Mouse (Mus musculus) heart, embryonic 12.5 days (tissue): ENCODE results near the gene Esyt3. TPM values are rescaled to one million over a fixed set of nuclear protein-coding genes. Genes with fewer than 3 reads are reported as not detected.

Experiments used
- ATAC-seq: fragments of 200-750 bp; cut with Nextera tagmentation; 2 replicates; pipeline ENCODE4 v1.8.0; 2017; ENCODE audit warnings: moderate TSS enrichment, moderate library complexity; ENCODE audit not compliant: insufficient number of reproducible peaks, low FRiP score
- H3K27ac ChIP-seq: fragments of 300-500 bp; sonication (generic); 2 replicates; pipeline ENCODE4 v1.5.1; 2016; ENCODE audit warnings: mild to moderate bottlenecking, moderate library complexity; ENCODE audit not compliant: poor library complexity, severe bottlenecking
- H3K27me3 ChIP-seq: fragments of 300-500 bp; sonication (generic); replicated peaks from 2 replicates; pipeline ENCODE4 v1.6.1; 2016; ENCODE audit warnings: mild to moderate bottlenecking, moderate library complexity
- H3K36me3 ChIP-seq: fragments of 300-500 bp; sonication (generic); 2 replicates; pipeline ENCODE4 v1.6.1; 2016; ENCODE audit warnings: mild to moderate bottlenecking, moderate library complexity
- H3K4me1 ChIP-seq: fragments of 300-500 bp; sonication (generic); replicated peaks from 2 replicates; pipeline ENCODE4 v1.6.1; 2016; ENCODE audit warnings: mild to moderate bottlenecking
- H3K4me2 ChIP-seq: fragments of 300-500 bp; sonication (generic); 2 replicates; pipeline ENCODE4 v1.6.1; 2016; ENCODE audit warnings: mild to moderate bottlenecking, moderate library complexity
- H3K4me3 ChIP-seq: fragments of 300-500 bp; sonication (generic); 2 replicates; pipeline ENCODE4 v1.5.1; 2016; ENCODE audit warnings: mild to moderate bottlenecking
- H3K9ac ChIP-seq: fragments of 300-500 bp; sonication (generic); 2 replicates; pipeline ENCODE4 v1.6.1; 2016; ENCODE audit warnings: mild to moderate bottlenecking, moderate library complexity
- H3K9me3 ChIP-seq: fragments of 300-500 bp; sonication (generic); replicated peaks from 2 replicates; pipeline ENCODE4 v1.6.1; 2016; ENCODE audit warnings: mild to moderate bottlenecking, moderate library complexity
- WGBS: fragments of 180-500 bp; shearing (Covaris S2); methylation state at CpG from one replicate; pipeline ENCODE4 v1.1.7; 2016; 5-methylcytosine and 5-hydroxymethylcytosine counted together
- polyA plus RNA-seq: library from polyadenylated mRNA; unstranded; fragments of >200 nt; fragmentation: Nextera tagmentation; extraction: Ambion mirVana; gene quantifications from 2 replicates; pipeline ENCODE4 v1.2.1, GENCODE M21; 2016

Gene Esyt3
- polyA plus RNA-seq, 1 experiment from 2014 or later, result 0.23 TPM

DNA sequence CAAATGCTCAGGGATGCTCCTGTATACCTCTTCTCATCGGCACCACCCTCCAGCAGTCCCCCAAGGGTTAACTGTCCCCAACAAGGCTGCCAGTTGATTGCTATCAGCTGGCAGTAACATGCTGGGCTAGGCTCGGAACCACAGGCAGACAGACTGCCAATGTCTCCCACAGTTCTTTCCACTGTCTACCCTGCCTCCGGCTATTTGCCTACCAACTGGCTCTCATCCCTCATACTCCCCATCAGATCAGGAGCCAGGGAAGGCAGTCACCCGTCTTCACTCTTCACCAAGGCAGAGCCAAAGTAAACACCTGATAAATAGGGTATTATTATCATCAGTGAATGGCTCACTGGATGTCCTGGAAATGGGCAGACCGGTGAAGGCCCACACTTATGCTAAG lies 3.6 kb downstream of the Esyt3 start:
- Histone ChIP-seq H3K9me3 (no peaks in the 10 kb centered on the region), H3K27me3 (peaks cover 57% of the 10 kb centered on the region), H3K36me3 (no peaks in the 10 kb centered on the region), H3K9ac (no peak overlapping the region), H3K27ac (no peak overlapping the region), H3K4me1 (peaks cover 14% of the 10 kb centered on the region), H3K4me3 (no peak overlapping the region), H3K4me2 (no peak overlapping the region)
- no peak for ATAC-seq
- WGBS, result 49% methylated on average over 5 of the region's 5 CpGs

DNA sequence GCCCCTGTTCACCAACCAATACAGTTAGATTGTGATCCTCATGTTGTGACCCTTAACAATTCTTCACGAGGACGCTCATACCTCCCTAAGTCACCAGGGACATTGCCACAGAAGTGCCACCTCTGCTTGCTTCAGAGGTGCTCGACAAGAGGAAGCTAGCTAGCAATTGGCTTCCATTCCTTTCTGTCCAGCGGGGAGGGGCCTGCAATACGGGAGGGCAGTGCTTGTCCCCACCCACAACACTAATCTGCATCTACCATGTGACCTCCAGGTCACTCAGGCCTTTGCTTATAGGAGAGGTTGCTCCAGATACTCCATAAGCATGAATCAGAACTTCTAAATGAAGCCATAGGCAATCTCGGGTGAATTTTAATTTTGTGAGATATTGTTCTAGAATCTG lies 5.0 kb downstream of the Esyt3 start:
- no peak for ATAC-seq
- H3K27me3 ChIP-seq, result peaks cover 43% of the 10 kb centered on the region
- 56% methylated on average over 6 of the region's 6 CpGs for WGBS
- no peak overlapping the region for H3K4me2 ChIP-seq
- no peak overlapping the region for H3K9ac ChIP-seq
- peaks cover 12% of the 10 kb centered on the region for H3K4me1 ChIP-seq
- no peak overlapping the region for H3K4me3 ChIP-seq
- H3K9me3 ChIP-seq, result no peaks in the 10 kb centered on the region
- no peak overlapping the region for H3K27ac ChIP-seq
- no peaks in the 10 kb centered on the region for H3K36me3 ChIP-seq

DNA sequence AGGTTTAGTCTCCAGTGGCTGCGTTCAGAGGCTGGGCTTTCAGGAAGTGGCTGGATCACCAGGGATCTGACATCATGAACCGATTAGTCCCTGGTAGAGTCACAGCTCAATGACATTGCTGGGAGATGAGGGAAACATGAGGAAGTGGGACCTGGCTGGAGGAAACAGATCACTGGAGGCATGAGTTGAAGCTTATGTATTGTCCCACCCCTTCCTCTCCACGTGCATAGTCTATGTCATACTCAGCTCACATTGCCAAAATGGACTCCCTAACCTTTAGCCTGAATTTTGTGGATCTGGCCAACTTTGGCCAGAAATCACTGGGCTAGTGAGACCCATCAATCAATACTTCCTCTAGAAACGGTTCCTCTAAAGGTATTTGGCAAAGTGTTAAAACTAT lies 5.4 kb downstream of the Esyt3 start:
- no peak for ATAC-seq
- no peaks in the 10 kb centered on the region for H3K9me3 ChIP-seq
- H3K4me2 ChIP-seq, result no peak overlapping the region
- no peak overlapping the region for H3K9ac ChIP-seq
- H3K27me3 ChIP-seq, result peaks cover 39% of the 10 kb centered on the region
- no peak overlapping the region for H3K4me3 ChIP-seq
- peaks cover 7% of the 10 kb centered on the region for H3K4me1 ChIP-seq
- no peak overlapping the region for H3K27ac ChIP-seq
- no peaks in the 10 kb centered on the region for H3K36me3 ChIP-seq
- WGBS, result 61% methylated on average over 4 of the region's 4 CpGs

- 43% methylated on average over 4 of the region's 4 CpGs for WGBS
- Histone ChIP-seq H3K36me3 (no peaks in the 10 kb centered on the region), H3K9me3 (0 out of 2 replicates have a peak, but pooled peaks cover 3% of the 10 kb centered on the region), H3K9ac (no peak overlapping the region), H3K27ac (no peak overlapping the region), H3K4me3 (no peak overlapping the region), H3K4me1 (peaks cover 7% of the 10 kb centered on the region), H3K27me3 (0 out of 2 replicates have a peak, but pooled peaks cover 4% of the 10 kb centered on the region), H3K4me2 (no peak overlapping the region)
- ATAC-seq, result no peak
Measured at GRCm38 (mm10) chr9:99345351-99345792, 13.0 kb downstream of the Esyt3 start.

DNA sequence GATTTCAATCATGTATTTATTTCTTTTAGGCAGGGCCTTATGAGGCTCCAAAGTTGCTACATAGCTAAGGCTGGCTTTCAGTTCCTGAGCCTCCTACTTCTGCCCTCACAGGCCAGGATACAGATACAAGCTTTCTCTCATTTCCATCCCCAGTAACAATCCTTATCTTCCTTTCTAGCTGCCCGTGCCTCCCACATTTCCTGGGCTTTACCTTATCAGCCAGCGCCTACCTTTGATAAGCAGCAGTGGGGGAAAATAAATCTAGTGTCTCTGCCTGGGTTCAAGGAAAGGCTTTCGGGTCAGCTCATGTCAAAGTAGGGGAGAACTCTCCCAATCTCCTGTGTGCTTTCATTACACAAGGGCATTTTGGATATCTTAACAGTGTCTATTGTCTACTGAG lies 16.8 kb downstream of the Esyt3 start:
- Histone ChIP-seq H3K27me3 (peaks cover 4% of the 10 kb centered on the region; the same call in 1 of the 2 replicates), H3K4me1 (peaks cover 13% of the 10 kb centered on the region), H3K36me3 (no peaks in the 10 kb centered on the region), H3K27ac (no peak overlapping the region), H3K9ac (no peak overlapping the region), H3K9me3 (0 out of 2 replicates have a peak, but pooled peaks cover 3% of the 10 kb centered on the region), H3K4me3 (no peak overlapping the region), H3K4me2 (no peak overlapping the region)
- ATAC-seq, result no peak
- 7% methylated on average over 3 of the region's 3 CpGs for WGBS

DNA sequence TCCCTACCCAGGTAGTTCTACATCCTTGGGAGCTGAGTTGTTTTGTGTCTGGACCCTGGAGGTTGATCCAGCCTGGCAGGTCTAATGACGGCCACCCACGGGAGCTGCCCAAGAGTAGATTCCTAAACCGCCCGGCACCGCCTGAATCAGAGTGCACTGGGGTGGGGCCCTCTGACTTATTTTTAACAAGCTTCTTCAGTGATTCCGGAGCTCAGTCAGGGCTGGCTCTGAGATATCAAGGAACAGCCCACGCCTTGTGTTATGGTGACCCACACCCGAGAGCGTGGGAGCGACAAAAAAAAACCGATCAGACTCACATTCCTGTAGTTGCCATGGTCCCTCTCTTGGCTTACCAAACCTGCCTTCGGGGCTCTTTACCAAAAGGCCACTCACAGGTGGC lies 18.2 kb downstream of the Esyt3 start:
- no peaks in the 10 kb centered on the region for H3K36me3 ChIP-seq
- no peak overlapping the region for H3K4me3 ChIP-seq
- 0 out of 2 replicates have a peak, but pooled peaks cover 3% of the 10 kb centered on the region for H3K9me3 ChIP-seq
- no peak overlapping the region for H3K27ac ChIP-seq
- peaks cover 7% of the 10 kb centered on the region; the same call in 1 of the 2 replicates for H3K27me3 ChIP-seq
- no peak for ATAC-seq
- H3K4me1 ChIP-seq, result peaks cover 13% of the 10 kb centered on the region
- WGBS, result 47% methylated on average over 12 of the region's 12 CpGs
- no peak overlapping the region for H3K4me2 ChIP-seq
- H3K9ac ChIP-seq, result no peak overlapping the region

DNA sequence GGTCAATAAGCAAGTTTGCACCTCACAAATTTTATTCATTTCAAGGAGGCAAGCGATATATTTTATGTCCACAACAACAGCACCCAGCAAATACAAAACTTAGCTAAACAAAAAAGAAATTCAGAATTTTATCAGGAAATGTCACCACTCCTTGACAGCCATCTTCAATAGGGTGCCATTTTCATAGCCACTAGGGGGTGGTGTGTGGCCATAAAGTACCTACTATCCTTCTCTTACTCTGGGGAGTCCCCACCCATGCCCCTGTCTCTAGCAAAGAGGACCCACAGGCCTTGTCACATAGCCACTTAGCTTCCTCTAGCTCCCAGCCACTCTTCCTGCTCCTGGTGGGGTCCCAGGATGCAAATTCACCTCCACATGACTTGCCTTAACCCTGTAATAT lies 19.2 kb downstream of the Esyt3 start:
- H3K9me3 ChIP-seq, result 0 out of 2 replicates have a peak, but pooled peaks cover 3% of the 10 kb centered on the region
- peaks cover 5% of the 10 kb centered on the region; the same call in 1 of the 2 replicates for H3K27me3 ChIP-seq
- no peak for ATAC-seq
- H3K36me3 ChIP-seq, result no peaks in the 10 kb centered on the region
- no peak overlapping the region for H3K4me2 ChIP-seq
- H3K9ac ChIP-seq, result no peak overlapping the region
- H3K27ac ChIP-seq, result no peak overlapping the region
- no peak overlapping the region for H3K4me3 ChIP-seq
- WGBS, result 82% methylated on average over 1 of the region's 1 CpGs
- peaks cover 13% of the 10 kb centered on the region for H3K4me1 ChIP-seq

- H3K27me3 ChIP-seq, result peaks cover 3% of the 10 kb centered on the region; the same call in 1 of the 2 replicates
- no peak overlapping the region for H3K4me2 ChIP-seq
- no peak overlapping the region for H3K9ac ChIP-seq
- H3K27ac ChIP-seq, result no peak overlapping the region
- H3K36me3 ChIP-seq, result no peaks in the 10 kb centered on the region
- no peak for ATAC-seq
- peaks cover 13% of the 10 kb centered on the region for H3K4me1 ChIP-seq
- 88% methylated on average over 1 of the region's 1 CpGs for WGBS
- H3K9me3 ChIP-seq, result 0 out of 2 replicates have a peak, but pooled peaks cover 3% of the 10 kb centered on the region
- no peak overlapping the region for H3K4me3 ChIP-seq
Measured at GRCm38 (mm10) chr9:99338293-99338692, 20.1 kb downstream of the Esyt3 start.

DNA sequence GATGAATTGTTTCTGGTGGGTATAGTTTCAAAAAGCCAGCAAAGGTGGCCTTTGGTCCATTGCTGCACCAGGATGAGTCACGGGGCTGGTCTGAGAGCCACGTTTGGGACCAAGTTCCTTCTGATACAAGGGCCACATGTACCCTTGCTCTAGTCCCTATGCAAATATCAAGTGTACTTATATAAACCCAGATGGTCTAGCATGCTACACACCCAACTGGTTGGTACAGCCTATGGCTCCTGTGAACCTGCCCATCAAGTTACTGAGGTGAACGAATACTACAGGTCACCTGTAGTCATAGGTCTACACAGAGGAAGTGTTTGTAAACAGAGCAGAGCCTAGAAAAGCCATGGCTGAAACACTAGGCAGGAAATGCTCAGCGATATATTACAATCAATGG lies 21.8 kb downstream of the Esyt3 start:
- ATAC-seq, result no peak
- WGBS, result 83% methylated on average over 4 of the region's 4 CpGs
- Histone ChIP-seq H3K27me3 (peaks cover 3% of the 10 kb centered on the region; the same call in 1 of the 2 replicates), H3K36me3 (no peaks in the 10 kb centered on the region), H3K27ac (no peak overlapping the region), H3K4me2 (no peak overlapping the region), H3K4me3 (no peak overlapping the region), H3K4me1 (peaks cover 7% of the 10 kb centered on the region), H3K9ac (no peak overlapping the region), H3K9me3 (no peaks in the 10 kb centered on the region)

GRCm38 (mm10) chr9:99326881-99327280 lies 31.5 kb downstream of the Esyt3 start:
- H3K4me1 ChIP-seq, result no peaks in the 10 kb centered on the region
- H3K27me3 ChIP-seq, result 0 out of 2 replicates have a peak, but pooled peaks cover 9% of the 10 kb centered on the region
- H3K36me3 ChIP-seq, result no peaks in the 10 kb centered on the region
- H3K27ac ChIP-seq, result no peak overlapping the region
- H3K4me3 ChIP-seq, result no peak overlapping the region
- H3K9ac ChIP-seq, result no peak overlapping the region
- H3K4me2 ChIP-seq, result no peak overlapping the region
- WGBS, result 76% methylated on average over 4 of the region's 4 CpGs
- ATAC-seq, result no peak
- H3K9me3 ChIP-seq, result no peaks in the 10 kb centered on the region

DNA sequence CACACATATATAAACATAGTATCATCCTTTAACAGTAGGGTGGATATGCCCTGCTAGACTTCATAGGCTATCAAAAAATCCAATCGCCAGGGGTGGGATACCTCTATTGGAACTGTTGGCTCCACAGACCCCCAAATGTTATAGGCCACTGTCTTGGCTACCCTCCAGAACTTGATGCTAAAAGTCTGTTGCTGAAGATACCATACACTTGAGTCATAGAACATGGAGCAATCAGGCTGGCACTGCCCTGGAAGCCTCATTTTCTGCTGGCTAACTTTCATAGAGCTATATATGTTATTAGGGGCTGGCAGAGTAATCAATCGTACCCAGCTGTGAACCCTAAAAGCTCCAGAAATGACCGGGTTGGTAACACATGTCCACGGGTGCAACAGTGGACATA lies 32.4 kb downstream of the Esyt3 start:
- no peak for ATAC-seq
- no peak overlapping the region for H3K4me2 ChIP-seq
- no peaks in the 10 kb centered on the region for H3K4me1 ChIP-seq
- H3K36me3 ChIP-seq, result no peaks in the 10 kb centered on the region
- H3K4me3 ChIP-seq, result no peak overlapping the region
- H3K27me3 ChIP-seq, result 0 out of 2 replicates have a peak, but pooled peaks cover 10% of the 10 kb centered on the region
- 75% methylated on average over 4 of the region's 4 CpGs for WGBS
- no peak overlapping the region for H3K9ac ChIP-seq
- no peaks in the 10 kb centered on the region for H3K9me3 ChIP-seq
- no peak overlapping the region for H3K27ac ChIP-seq
